Mouse (Mus musculus) heart, embryonic 11.5 days (tissue): ENCODE data around the gene Rtel1. TPM values are rescaled to one million over a fixed set of nuclear protein-coding genes. Genes with fewer than 3 reads are reported as not detected.

ENCODE experiments used
- ATAC-seq: fragments of 200-750 bp; cut with Nextera tagmentation; replicated peaks from 2 replicates; pipeline ENCODE4 v1.8.0; 2017; ENCODE audit warnings: moderate library complexity; ENCODE audit not compliant: insufficient number of reproducible peaks, low FRiP score, low TSS enrichment
- H3K27ac ChIP-seq: fragments of 300-500 bp; sonication (generic); 2 replicates; pipeline ENCODE4 v1.5.1; 2014; ENCODE audit warnings: mild to moderate bottlenecking, low read depth, low read length
- H3K27me3 ChIP-seq: fragments of 300-500 bp; sonication (generic); 2 replicates; pipeline ENCODE4 v1.6.1; 2014; ENCODE audit warnings: mild to moderate bottlenecking, low read length, mixed read lengths; ENCODE audit not compliant: control insufficient read depth, insufficient read depth
- H3K36me3 ChIP-seq: fragments of 300-500 bp; sonication (generic); 2 replicates; pipeline ENCODE4 v1.6.1; 2014; ENCODE audit warnings: mild to moderate bottlenecking, low read length, moderate library complexity, mixed read lengths; ENCODE audit not compliant: control insufficient read depth, insufficient read depth
- H3K4me1 ChIP-seq: fragments of 300-500 bp; sonication (generic); 2 replicates; pipeline ENCODE4 v1.6.1; 2014; ENCODE audit warnings: low read length; ENCODE audit not compliant: control insufficient read depth, insufficient read depth
- H3K4me2 ChIP-seq: fragments of 300-500 bp; sonication (generic); 2 replicates; pipeline ENCODE4 v1.6.1; 2014; ENCODE audit warnings: mild to moderate bottlenecking, moderate library complexity
- H3K4me3 ChIP-seq: fragments of 300-500 bp; sonication (generic); 2 replicates; pipeline ENCODE4 v1.5.1; 2014; ENCODE audit warnings: low read depth, low read length
- H3K9ac ChIP-seq: fragments of 300-500 bp; sonication (generic); 2 replicates; pipeline ENCODE4 v1.6.1; 2014; ENCODE audit warnings: mild to moderate bottlenecking, low read depth, low read length, moderate library complexity
- H3K9me3 ChIP-seq: fragments of 300-500 bp; sonication (generic); replicated peaks from 2 replicates; pipeline ENCODE4 v1.6.1; 2016; ENCODE audit warnings: low read length; ENCODE audit not compliant: control insufficient read depth
- WGBS: fragments of 180-500 bp; shearing (Covaris S2); extraction: QIAGEN DNeasy Blood & Tissue Kit; methylation state at CpG from one replicate; pipeline ENCODE4 v1.1.7; 2014; ENCODE audit not compliant: insufficient replicate concordance; 5-methylcytosine and 5-hydroxymethylcytosine counted together
- polyA plus RNA-seq: library from polyadenylated mRNA; unstranded; fragments of >200 nt; fragmentation: Nextera tagmentation; extraction: Ambion mirVana; gene quantifications from 2 replicates; pipeline ENCODE4 v1.2.1, GENCODE M21; 2014

Rtel1 gene
- polyA plus RNA-seq, 1 experiment from 2014 or later = 34.8 TPM

GRCm38 (mm10) chr2:181403722-181404121 is 84.2 kb downstream of the Rtel1 start:
- Histone ChIP-seq H3K27me3 (no peaks in the 10 kb centered on the region), H3K9me3 (no peaks in the 10 kb centered on the region), H3K36me3 (no peaks in the 10 kb centered on the region), H3K9ac (no peak overlapping the region), H3K27ac (no peak overlapping the region), H3K4me1 (0 out of 2 replicates have a peak, but pooled peaks cover 4% of the 10 kb centered on the region), H3K4me3 (no peak overlapping the region), H3K4me2 (no peak overlapping the region)
- WGBS = 80% methylated on average over 3 of the region's 3 CpGs
- no peak for ATAC-seq

Other genes with a start within 250 kb of the Rtel1 start
- 0.17 and 0.30 TPM in 2 replicates for gene Kcnq2, start 184.4 kb upstream of the Rtel1 start, polyA plus RNA-seq
- gene Eef1a2, start 162.7 kb upstream of the Rtel1 start, polyA plus RNA-seq = 4.6 and 5.7 TPM in 2 replicates
- gene Ppdpf, start 132.5 kb upstream of the Rtel1 start, polyA plus RNA-seq = 187 and 214 TPM in 2 replicates
- gene Ptk6, start 117.0 kb upstream of the Rtel1 start, polyA plus RNA-seq = not detected in 2 replicates
- 0.29 TPM in 1 of 2 replicates, not detected in the other for gene Srms, start 106.6 kb upstream of the Rtel1 start, polyA plus RNA-seq
- 0.13 TPM in 1 of 2 replicates, not detected in the other for gene Fndc11, start 99.7 kb upstream of the Rtel1 start, polyA plus RNA-seq
- 1.2 and 1.3 TPM in 2 replicates for gene Helz2, start 77.7 kb upstream of the Rtel1 start, polyA plus RNA-seq
- gene Gmeb2, start 31.7 kb upstream of the Rtel1 start, polyA plus RNA-seq = 9.1 TPM in 2 replicates
- 0.52 and 0.83 TPM in 2 replicates for gene Stmn3, start 5.2 kb upstream of the Rtel1 start, polyA plus RNA-seq
- gene Zgpat, start 45.2 kb downstream of the Rtel1 start, polyA plus RNA-seq = 21.7 and 27.3 TPM in 2 replicates
- 36.3 and 47.5 TPM in 2 replicates for gene Arfrp1, start 45.7 kb downstream of the Rtel1 start, polyA plus RNA-seq
- gene Lime1, start 60.3 kb downstream of the Rtel1 start, polyA plus RNA-seq = 11.2 and 13.8 TPM in 2 replicates
- gene Zbtb46, start 139.7 kb downstream of the Rtel1 start, polyA plus RNA-seq = 10.3 and 10.5 TPM in 2 replicates
- 0.43 and 0.65 TPM in 2 replicates for gene Abhd16b, start 173.5 kb downstream of the Rtel1 start, polyA plus RNA-seq
- gene Tpd52l2, start 177.4 kb downstream of the Rtel1 start, polyA plus RNA-seq = 119 and 128 TPM in 2 replicates
- gene Dnajc5, start 200.7 kb downstream of the Rtel1 start, polyA plus RNA-seq = 69.0 and 76.1 TPM in 2 replicates